Mouse (Mus musculus): Measurements from ENCODE around the gene Glo1.

Glo1 gene

DNA sequence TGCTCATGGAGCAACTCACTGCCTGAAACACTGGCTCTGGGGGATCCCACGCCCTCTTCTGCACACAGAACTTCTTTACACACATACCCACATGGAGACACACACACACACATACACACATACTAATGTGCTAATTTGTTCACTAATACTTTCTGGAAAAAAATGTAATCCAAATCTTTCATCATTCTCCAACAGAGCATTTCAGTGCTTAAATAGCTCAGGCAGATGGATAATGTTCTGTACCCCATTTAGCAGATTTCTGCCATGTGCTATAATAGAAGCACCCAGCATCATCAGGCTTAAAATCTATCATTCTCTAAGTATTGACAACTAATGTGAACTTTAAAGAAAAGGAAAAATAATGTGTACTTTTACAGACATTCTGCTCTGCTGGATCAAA, 45.9 kb downstream of the Glo1 start:
- CTCF ChIA-PET: no interaction called here

- CTCF ChIA-PET: no interaction called here
Measured at GRCm38 (mm10) chr17:30576946-30577345, 49.7 kb downstream of the Glo1 start.

DNA sequence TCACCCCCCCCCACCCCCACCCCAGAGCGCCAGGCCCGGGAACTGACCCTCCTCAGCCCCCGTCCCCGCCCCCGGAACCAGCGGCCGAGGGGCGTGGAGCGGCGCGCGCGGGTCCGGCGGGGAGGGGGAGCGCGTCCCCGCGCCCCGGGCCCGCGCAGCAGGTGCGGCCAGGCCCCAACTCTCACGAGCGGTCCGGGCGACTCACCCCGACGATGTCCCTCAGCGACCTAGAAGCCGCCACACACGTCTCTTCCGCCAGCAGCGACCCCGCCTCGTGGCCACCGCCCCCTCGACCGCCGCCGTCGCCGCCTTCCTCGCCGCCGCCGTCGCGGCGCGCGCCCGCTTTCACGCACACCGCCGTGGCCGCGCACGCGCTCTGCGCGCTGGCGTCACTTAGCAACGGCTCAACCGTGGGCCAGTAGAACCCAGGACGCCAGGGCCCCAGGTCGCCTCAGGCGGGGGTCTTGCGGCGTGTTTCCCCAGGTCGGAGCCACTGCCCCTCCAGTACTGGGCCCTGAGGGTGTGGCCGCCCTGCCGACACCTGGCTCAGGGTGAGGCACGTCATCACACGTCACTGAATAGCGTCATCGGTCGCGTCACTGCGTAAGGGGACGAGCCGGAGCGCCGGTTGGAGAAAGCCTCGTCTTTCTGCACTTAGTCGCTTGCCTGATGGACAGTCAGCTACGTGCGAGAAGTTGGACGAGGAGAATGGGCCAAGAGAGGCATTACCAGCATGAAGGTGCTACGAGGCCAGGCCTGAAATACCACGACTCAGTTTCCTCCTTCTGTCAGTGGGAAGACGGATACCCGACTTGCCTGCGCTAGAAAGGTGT, 50.5 kb downstream of the Glo1 start, which contains the start of gene Btbd9:
Btbd9 (minus strand) TSS at position 548 of the 833 bp plus-strand sequence.
- CTCF ChIA-PET: no interaction called here

- CTCF ChIA-PET: interaction anchor here (0.7 kb wide), 1 partner anchor 86 kb away, joined by 3 read pairs; no protein-coding TSS in a partner anchor
Measured at GRCm38 (mm10) chr17:30575121-30575904, 51.4 kb downstream of the Glo1 start.

- CTCF ChIA-PET: interaction anchor here (0.7 kb wide), 1 partner anchor 86 kb away, joined by 3 read pairs; no protein-coding TSS in a partner anchor
Measured at GRCm38 (mm10) chr17:30574783-30575075, 51.9 kb downstream of the Glo1 start.

GRCm38 (mm10) chr17:30573990-30574782, 52.5 kb downstream of the Glo1 start:
- CTCF ChIA-PET: interaction anchor here (0.6 to 0.7 kb wide), 2 partner anchors 87 to 113 kb away, joined by 3 to 4 read pairs; no protein-coding TSS in a partner anchor

DNA sequence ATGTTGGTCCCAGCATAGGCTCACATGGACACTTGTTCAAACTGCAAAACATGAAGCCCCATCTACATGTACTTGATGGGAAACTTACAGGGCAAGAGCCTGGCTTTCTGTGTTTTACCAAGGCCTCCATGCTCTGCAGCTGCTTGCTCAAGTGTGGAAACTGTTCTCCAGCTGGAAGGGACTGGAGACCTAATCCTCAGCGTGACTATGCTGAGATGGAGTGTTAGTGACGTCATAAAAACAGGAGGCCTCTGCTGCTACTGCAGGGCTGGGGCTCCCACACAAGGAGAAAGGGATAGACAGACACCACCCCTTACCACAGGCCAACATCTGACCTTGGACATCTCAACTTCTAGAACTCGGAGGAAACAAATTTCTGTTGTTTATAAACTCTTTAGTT, 55.7 kb downstream of the Glo1 start:
- CTCF ChIA-PET: no interaction called here

GRCm38 (mm10) chr17:30570173-30570572, 56.5 kb downstream of the Glo1 start:
- CTCF ChIA-PET: no interaction called here

DNA sequence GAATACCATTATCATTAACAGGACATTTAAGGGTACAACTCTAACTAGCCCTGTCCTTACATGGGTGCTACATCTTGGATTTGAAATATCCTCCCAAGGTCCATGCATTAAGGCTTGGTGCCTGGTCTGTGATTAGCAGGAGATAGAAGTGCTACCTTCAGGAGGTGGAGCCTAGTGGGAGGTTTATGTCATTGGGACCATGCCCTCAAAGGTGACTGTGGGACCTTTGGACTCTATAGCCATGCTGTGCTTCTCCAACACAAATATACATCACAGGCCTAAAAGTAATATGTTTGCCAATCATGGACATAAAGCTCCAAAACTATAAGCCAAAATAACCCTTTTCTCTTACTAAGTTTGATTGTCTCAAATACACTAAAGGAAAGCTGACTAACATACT, 58.2 kb downstream of the Glo1 start:
- CTCF ChIA-PET: interaction anchor here (0.9 kb wide), 1 partner anchor 9 kb away, joined by 3 read pairs; no protein-coding TSS in a partner anchor

DNA sequence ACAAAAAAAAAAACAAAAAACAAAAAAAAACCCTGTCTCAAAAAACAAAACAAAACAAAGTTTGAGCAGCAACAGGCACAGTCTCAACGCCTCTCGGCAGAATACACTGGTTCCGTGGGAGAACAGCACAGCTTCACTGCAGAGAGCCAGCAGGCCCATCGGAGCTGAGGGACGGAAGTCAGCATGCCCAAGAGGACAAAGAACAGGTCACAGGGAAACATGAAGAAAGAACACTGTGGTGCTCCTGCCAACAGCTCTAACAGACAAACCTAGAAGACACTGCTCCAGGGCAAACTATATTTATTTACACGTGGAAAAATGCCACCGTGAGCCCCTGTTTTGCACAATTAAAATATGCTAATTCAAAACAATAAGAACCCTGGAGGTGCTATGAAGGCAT, 61.7 kb downstream of the Glo1 start:
- CTCF ChIA-PET: no interaction called here

GRCm38 (mm10) chr17:30564407-30564806, 62.3 kb downstream of the Glo1 start:
- CTCF ChIA-PET: no interaction called here

DNA sequence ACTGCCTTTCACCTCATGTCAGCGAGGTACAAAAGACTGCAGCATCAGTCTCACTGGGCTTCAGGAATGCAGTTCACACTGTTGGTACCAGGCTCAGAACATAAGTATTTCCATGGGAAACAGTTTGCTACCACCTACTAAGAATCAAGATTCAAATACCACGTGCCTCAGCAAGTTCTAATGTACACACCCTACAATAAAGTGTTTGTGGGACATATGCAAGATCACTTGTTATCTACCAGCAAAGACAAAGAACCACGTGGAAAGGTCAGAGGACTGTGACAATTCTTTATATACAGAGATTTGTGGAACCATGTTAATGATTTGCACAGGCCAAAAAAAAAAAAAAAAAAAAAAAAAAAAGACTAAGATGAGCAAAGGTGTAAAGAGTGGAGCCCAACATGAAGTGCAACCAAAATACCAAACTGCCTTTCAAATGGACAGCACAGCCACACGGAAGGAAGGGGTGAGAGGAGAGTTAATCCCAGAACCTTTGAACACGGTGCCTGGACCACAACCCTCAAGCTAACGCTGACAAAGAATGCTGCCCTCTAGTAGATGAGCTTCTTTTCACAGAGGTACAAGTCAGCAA, 63.1 kb downstream of the Glo1 start:
- CTCF ChIA-PET: no interaction called here

DNA sequence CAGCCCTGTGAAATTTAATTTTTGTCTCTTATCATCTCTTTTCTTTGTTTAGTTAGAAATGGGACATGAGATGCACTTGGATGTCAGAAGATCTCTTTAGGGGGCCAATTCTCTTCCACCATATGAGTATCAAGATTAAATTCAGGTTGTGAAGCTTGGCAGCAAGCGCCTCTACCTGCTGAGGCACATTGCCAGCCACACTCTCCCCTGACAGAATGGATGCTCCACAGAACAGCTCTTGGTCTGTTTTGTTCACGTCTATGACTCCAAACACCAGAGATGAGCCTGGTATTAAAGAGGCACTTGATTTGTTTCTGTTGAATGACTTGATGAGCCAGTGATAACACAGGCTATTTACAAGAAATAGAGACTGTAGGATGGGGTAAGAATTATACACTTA, 63.9 kb downstream of the Glo1 start:
- CTCF ChIA-PET: no interaction called here

- CTCF ChIA-PET: interaction anchor here (0.5 to 1.0 kb wide), 4 partner anchors 8 to 519 kb away, joined by 3 to 10 read pairs (median 4); no protein-coding TSS in a partner anchor
Measured at GRCm38 (mm10) chr17:30559536-30559935, 67.1 kb downstream of the Glo1 start.

- CTCF ChIA-PET: no interaction called here
Measured at GRCm38 (mm10) chr17:30558623-30559022, 68.0 kb downstream of the Glo1 start.

DNA sequence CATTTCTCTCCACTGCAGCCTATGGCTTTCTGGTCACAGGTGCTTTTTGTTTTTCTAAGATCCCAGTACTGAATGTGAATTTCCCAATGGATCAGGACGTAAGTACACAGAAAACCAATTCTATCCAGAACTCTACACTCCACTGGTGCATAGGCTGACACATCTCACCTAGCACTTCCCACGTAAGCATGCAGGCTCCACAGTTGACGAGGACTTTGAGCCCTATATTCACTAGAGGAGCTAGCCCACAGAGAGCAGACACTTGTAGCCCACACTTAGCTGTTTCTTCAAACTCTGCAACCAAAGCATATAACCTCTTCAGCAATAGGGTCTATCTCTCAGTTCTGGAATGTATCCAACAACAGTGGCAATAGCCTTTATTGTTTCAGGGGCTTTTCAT, 70.2 kb downstream of the Glo1 start:
- CTCF ChIA-PET: no interaction called here

GRCm38 (mm10) chr17:30553027-30553937, 73.4 kb downstream of the Glo1 start:
- CTCF ChIA-PET: no interaction called here

DNA sequence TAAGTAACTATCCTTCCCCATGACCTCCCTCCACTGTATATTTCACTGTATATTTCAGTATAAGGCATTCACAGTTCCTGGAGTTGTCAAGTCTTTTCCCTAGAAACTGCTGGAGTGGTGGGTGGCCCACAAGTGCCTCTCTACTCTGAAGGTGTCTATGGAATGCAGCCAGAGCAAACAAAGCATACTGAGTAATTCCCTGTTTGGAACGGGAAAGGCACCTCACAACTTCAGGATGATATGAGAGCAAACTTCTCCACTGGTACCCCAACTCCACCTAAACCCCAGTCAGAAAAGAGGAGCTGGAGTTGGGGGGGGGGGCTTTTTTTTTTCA, 75.9 kb downstream of the Glo1 start:
- CTCF ChIA-PET: interaction anchor here (0.7 kb wide), 1 partner anchor 9 kb away, joined by 10 read pairs; no protein-coding TSS in a partner anchor

DNA sequence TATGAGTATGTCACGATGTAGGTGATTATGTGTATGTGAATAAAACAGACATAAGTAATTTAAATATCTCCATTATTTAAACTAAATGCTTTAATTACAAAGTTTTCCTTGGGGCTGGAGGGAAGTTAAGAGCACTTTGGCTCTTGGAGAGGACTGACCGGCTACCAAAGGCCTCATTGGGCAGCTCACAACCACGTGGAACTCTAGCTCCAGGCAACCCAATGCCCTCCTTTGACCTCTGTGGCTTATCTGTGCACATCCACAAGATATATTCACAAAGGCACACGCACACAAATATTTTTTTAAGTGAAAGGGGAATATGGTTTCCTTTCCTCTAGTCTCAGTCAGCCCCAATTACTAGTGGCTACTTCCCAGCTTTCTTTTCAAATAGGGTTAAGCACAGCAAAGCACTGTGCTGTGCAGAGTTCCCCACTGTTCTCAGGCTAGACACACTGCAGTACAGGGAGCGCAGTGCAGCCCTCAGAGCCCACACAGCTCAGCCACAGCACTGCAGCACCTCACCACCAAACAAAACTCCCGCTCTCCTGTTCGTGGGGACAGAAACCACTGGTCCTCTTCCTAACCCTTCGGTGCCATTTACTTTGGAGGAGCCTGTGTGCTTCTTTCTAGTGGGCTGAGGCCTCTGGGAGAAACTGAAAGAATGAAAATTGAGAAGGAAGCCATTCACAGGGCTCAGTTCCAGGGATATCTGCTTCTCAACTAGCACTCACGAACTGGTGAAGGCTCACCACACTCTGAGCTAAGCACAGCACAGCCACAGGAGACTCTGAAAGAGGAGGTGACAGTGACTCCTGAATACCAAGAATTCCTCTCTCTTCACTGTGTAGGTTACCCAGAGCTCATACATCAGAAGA, 76.5 kb downstream of the Glo1 start:
- CTCF ChIA-PET: no interaction called here

GRCm38 (mm10) chr17:30539098-30539497, 87.6 kb downstream of the Glo1 start:
- CTCF ChIA-PET: interaction anchor here (0.8 kb wide), 1 partner anchor 287 kb away, joined by 11 read pairs; no protein-coding TSS in a partner anchor
